Comparison of ENCODE assay signal across 9 mouse cellular contexts in genomic region chr1:155529120-155529963, GRCm38 (mm10). TPM values are rescaled to one million over a fixed set of nuclear protein-coding genes. Genes with fewer than 3 reads are reported as not detected.
DNase-seq lines count a peak whose midpoint lies in the region; ATAC-seq and TF ChIP-seq lines count a peak whose summit lies in the region.
"Had no signal": no experiment of that assay in that cellular context is flagged by ENCODE, and none has a peak within 500 bp of the region (broad histone marks: within the 10 kb centered on the region; RNA-seq: fewer than 3 reads in every experiment).

No protein-coding gene starts in this region.

- ATAC-seq in heart, embryonic 12.5 days (ENCODE audit: insufficient number of reproducible peaks, low FRiP score), result no peak
- peak; percentile 58 for ATAC-seq in neural tube, embryonic 13.5 days (ENCODE audit: low read depth)
- ATAC-seq in hindbrain, postnatal 0 days, result peak; percentile 53
- ATAC-seq: inflammation-experienced regulatory T-cells, adult 6 months had no signal

- H3K4me2 ChIP-seq in heart, embryonic 12.5 days, result no peak overlapping the region
- no peak overlapping the region for H3K4me2 ChIP-seq in neural tube, embryonic 13.5 days
- no peak overlapping the region for H3K4me2 ChIP-seq in hindbrain, postnatal 0 days (ENCODE audit: low read depth, low read length)

- no peaks in the 10 kb centered on the region for H3K27me3 ChIP-seq in heart, embryonic 12.5 days (replicated peaks)
- H3K27me3 ChIP-seq in neural tube, embryonic 13.5 days, result peaks cover 12% of the 10 kb centered on the region; the same call in 1 of the 2 replicates
- H3K27me3 ChIP-seq in hindbrain, postnatal 0 days (ENCODE audit: insufficient read depth, low read length), result no peaks in the 10 kb centered on the region

- no peak overlapping the region for H3K4me3 ChIP-seq in heart, embryonic 12.5 days
- no peak overlapping the region for H3K4me3 ChIP-seq in neural tube, embryonic 13.5 days
- H3K4me3 ChIP-seq in hindbrain, postnatal 0 days (ENCODE audit: low read length), result no peak overlapping the region

- peaks cover 44% of the 10 kb centered on the region for H3K4me1 ChIP-seq in heart, embryonic 12.5 days (replicated peaks)
- H3K4me1 ChIP-seq in neural tube, embryonic 13.5 days (replicated peaks), result peaks cover 41% of the 10 kb centered on the region
- peaks cover 12% of the 10 kb centered on the region; the same call in 1 of the 2 replicates for H3K4me1 ChIP-seq in hindbrain, postnatal 0 days (ENCODE audit: insufficient read depth, low read length)

- peak; percentile 79 for DNase-seq in heart, adult 11 months
- no peak for DNase-seq in neural tube, embryonic 10.5 days (ENCODE audit: extremely low spot score, low spot score)
- peak; percentile 66 for DNase-seq in hindbrain, postnatal 0 days (ENCODE audit: low spot score)
- no peak for DNase-seq in frontal cortex, postnatal 25 days (ENCODE audit: low spot score in 2 of 2)
- DNase-seq in layer of hippocampus, postnatal 14 days (ENCODE audit: low spot score in 2 of 2), result no peak
- no peak for DNase-seq in embryo, embryonic 9.5 days (ENCODE audit: extremely low spot score)

- TF ChIP-seq CTCF in hindbrain, postnatal 0 days (IDR thresholded peaks at IDR 0.05; ENCODE audit: low read depth), result no peak

- H3K36me3 ChIP-seq in heart, embryonic 12.5 days, result no peaks in the 10 kb centered on the region
- H3K36me3 ChIP-seq in neural tube, embryonic 13.5 days, result no peaks in the 10 kb centered on the region
- H3K36me3 ChIP-seq in hindbrain, postnatal 0 days (ENCODE audit: insufficient read depth, low read length), result no peaks in the 10 kb centered on the region

- no peak overlapping the region; the same call in 1 of the 2 replicates for H3K27ac ChIP-seq in heart, embryonic 12.5 days (ENCODE audit: poor library complexity, severe bottlenecking)
- H3K27ac ChIP-seq in neural tube, embryonic 13.5 days (replicated peaks), result no peak overlapping the region; the same call in 1 of the 2 replicates
- H3K27ac ChIP-seq in hindbrain, postnatal 0 days, result peak overlapping the region; percentile 36; the same call in 1 of the 2 replicates

- 0 out of 2 replicates have a peak, but pooled peaks cover 3% of the 10 kb centered on the region for H3K9me3 ChIP-seq in heart, embryonic 12.5 days (replicated peaks)
- H3K9me3 ChIP-seq in neural tube, embryonic 13.5 days, result no peaks in the 10 kb centered on the region
- no peaks in the 10 kb centered on the region for H3K9me3 ChIP-seq in hindbrain, postnatal 0 days (ENCODE audit: low read length)

- 70% methylated on average over 19 of the region's 19 CpGs for WGBS in heart, embryonic 12.5 days
- 67% methylated on average over 19 of the region's 19 CpGs for WGBS in neural tube, embryonic 13.5 days
- WGBS in hindbrain, postnatal 0 days, result 62% methylated on average over 19 of the region's 19 CpGs

- H3K9ac ChIP-seq in heart, embryonic 12.5 days, result no peak overlapping the region
- H3K9ac ChIP-seq in neural tube, embryonic 13.5 days, result no peak overlapping the region
- H3K9ac ChIP-seq in hindbrain, postnatal 0 days (replicated peaks; ENCODE audit: low read length), result no peak overlapping the region

RNA-seq across cellular contexts. Expression of gene Acbd6, which starts 28.6 kb away (rescaled TPM):
- 69.7 and 71.7 TPM in 2 replicates for polyA plus RNA-seq in heart, embryonic 12.5 days (2016; fragmentation: Nextera tagmentation; extraction: Ambion mirVana)
- 79.6 and 90.6 TPM in 2 replicates for polyA plus RNA-seq in neural tube, embryonic 13.5 days (2015; fragmentation: Nextera tagmentation; extraction: Ambion mirVana)
- 119 and 142 TPM in 2 replicates for total RNA-seq in hindbrain, postnatal 0 days (2014; rRNA removed)
- polyA plus RNA-seq in hindbrain, postnatal 0 days (2015; fragmentation: Nextera tagmentation; extraction: Ambion mirVana), result 117 and 118 TPM in 2 replicates
- total RNA-seq in layer of hippocampus, postnatal 14 days (2021), result 10 to 100 TPM; 92.0 to 92.7 TPM

Comparison
In these comparisons a context has a peak if more than half of its experiments do, and no peak if none do; other contexts are left out.
1. DNase-seq: peak in heart, adult 11 months (single experiment) and hindbrain, postnatal 0 days (single experiment); none in neural tube, embryonic 10.5 days (single experiment), frontal cortex, postnatal 25 days (0 of 2), layer of hippocampus, postnatal 14 days (0 of 2) and embryo, embryonic 9.5 days (single experiment).